19 mouse cellular contexts compared by ENCODE assay signal in the genomic region with DNA sequence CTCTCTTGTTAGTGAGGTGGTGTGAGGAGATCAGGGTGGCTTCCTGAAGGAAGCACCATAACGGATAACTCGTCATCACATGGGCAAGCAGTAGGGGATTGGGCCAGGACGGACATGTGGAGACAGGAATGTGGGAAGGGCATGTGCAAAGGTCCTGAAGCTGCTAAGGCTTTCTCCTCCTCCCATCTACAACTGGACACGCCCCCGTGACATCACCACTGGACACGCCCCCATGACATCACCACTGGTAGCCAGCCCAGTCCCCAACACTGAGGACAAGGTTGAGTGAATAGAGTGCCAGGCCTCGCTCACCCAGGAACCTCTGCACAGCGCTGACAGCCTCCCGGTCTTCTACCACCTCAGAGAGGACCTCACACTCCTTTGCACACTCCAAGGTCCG. TPM values are rescaled to one million over a fixed set of nuclear protein-coding genes. Genes with fewer than 3 reads are reported as not detected.
DNase-seq lines count a peak whose midpoint lies in the region; ATAC-seq and TF ChIP-seq lines count a peak whose summit lies in the region.
"Had no signal": no experiment of that assay in that cellular context is flagged by ENCODE, and none has a peak within 500 bp of the region (broad histone marks: within the 10 kb centered on the region; RNA-seq: fewer than 3 reads in every experiment).

No protein-coding gene starts in this region.

- H3K27me3 ChIP-seq in kidney, embryonic 15.5 days, result peaks cover 35% of the 10 kb centered on the region
- peaks cover 74% of the 10 kb centered on the region for H3K27me3 ChIP-seq in CH12.LX (replicated peaks)

- TF ChIP-seq RAD21 in CH12.LX (IDR thresholded peaks at IDR 0.05; ENCODE audit: low read depth, low read length), result no peak

- dilution Hi-C loops in CH12.LX (cut with MboI; ENCODE audit: extremely low pct_ligation_motif_present, extremely low pct_unique_long_range_greater_than_20kb, low sequenced_read_pairs), result no loop called here

- peak; percentile 37 for ATAC-seq in kidney, embryonic 15.5 days (replicated peaks; ENCODE audit: low FRiP score)

- H3K27ac ChIP-seq in kidney, embryonic 15.5 days, result no peak overlapping the region
- H3K27ac ChIP-seq in CH12.LX (ENCODE audit: insufficient read depth, low read depth), result no peak overlapping the region
- H3K27ac ChIP-seq: hindbrain, embryonic 10.5 days had no signal

- H3K79me2 ChIP-seq in CH12.LX (replicated peaks; ENCODE audit: control insufficient read depth, extremely low read depth, insufficient read depth, poor library complexity, severe bottlenecking), result no peaks in the 10 kb centered on the region

- H3K4me1 ChIP-seq in kidney, embryonic 15.5 days, result peaks cover 13% of the 10 kb centered on the region
- peaks cover 13 to 51% of the 10 kb centered on the region in 2 experiments; a peak in 3 of 4 replicates for H3K4me1 ChIP-seq in CH12.LX (ENCODE audit: control insufficient read depth in 1 of 2, insufficient read depth in 2 of 2)

- no peaks in the 10 kb centered on the region for H3K9me3 ChIP-seq in kidney, embryonic 15.5 days (replicated peaks)
- H3K9me3 ChIP-seq in CH12.LX (replicated peaks; ENCODE audit: low read length), result peaks cover 5% of the 10 kb centered on the region
- H3K9me3 ChIP-seq: hindbrain, embryonic 10.5 days had no signal

- in situ Hi-C loops in CH12.LX (cut with MboI; ENCODE audit: low pct_ligation_motif_present, low pct_unique_long_range_greater_than_20kb, low sequenced_read_pairs), result no loop called here

- no peaks in the 10 kb centered on the region for H3K36me3 ChIP-seq in kidney, embryonic 15.5 days
- no peaks in the 10 kb centered on the region for H3K36me3 ChIP-seq in CH12.LX (replicated peaks in 1 of 2; ENCODE audit: control insufficient read depth in 1 of 2, insufficient read depth in 1 of 2, low read length in 1 of 2)
- H3K36me3 ChIP-seq: hindbrain, embryonic 10.5 days had no signal

- no peak for TF ChIP-seq CTCF in CH12.LX (conservative IDR thresholded peaks at IDR 0.05 in 1 of 2, IDR thresholded peaks at IDR 0.05 in 1 of 2; ENCODE audit: low read depth in 2 of 2, low read length in 2 of 2)

- TF ChIP-seq EP300 in CH12.LX (IDR thresholded peaks at IDR 0.05; ENCODE audit: low read length), result no peak

- no peak for TF ChIP-seq POLR2A in CH12.LX (IDR thresholded peaks at IDR 0.05; ENCODE audit: low read depth, low read length)

- no peak overlapping the region for H3K4me3 ChIP-seq in kidney, embryonic 15.5 days (replicated peaks)
- H3K4me3 ChIP-seq in CH12.LX (replicated peaks in 1 of 3; ENCODE audit: low read depth in 2 of 3, low read length in 2 of 3, poor library complexity in 1 of 3), result no peak overlapping the region
- H3K4me3 ChIP-seq: hindbrain, embryonic 10.5 days; myocyte had no signal

- H3K9ac ChIP-seq in kidney, embryonic 15.5 days, result no peak overlapping the region
- no peak overlapping the region for H3K9ac ChIP-seq in CH12.LX (ENCODE audit: insufficient read depth, low read depth)
- H3K9ac ChIP-seq: lung, embryonic 14.5 days had no signal

- peak; percentile 81 for DNase-seq in adrenal gland, postnatal 14 days
- DNase-seq in adrenal gland, postnatal 4 days (ENCODE audit: low spot score in 2 of 2), result no peak
- no peak for DNase-seq in kidney, adult 11 months
- DNase-seq in CH12.LX (ENCODE audit: extremely low read depth), result peak; percentile 24
- DNase-seq in induced T-regulatory cell, adult 2 months (ENCODE audit: low read depth), result peak; percentile 44
- no peak for DNase-seq in right cerebral cortex, adult 2 months (ENCODE audit: low spot score in 2 of 2)
- no peak for DNase-seq in heart, adult 9 months (ENCODE audit: low spot score in 2 of 2)
- DNase-seq: B cell, adult 2 months; heart, adult 18-20 months; layer of hippocampus, adult 9-11 months; lung, embryonic 14.5 days; spleen, adult 18-20 months had no signal

- WGBS in kidney, embryonic 15.5 days, result 78% methylated on average over 10 of the region's 10 CpGs

- no peak overlapping the region for H3K4me2 ChIP-seq in kidney, embryonic 15.5 days
- no peak overlapping the region for H3K4me2 ChIP-seq in CH12.LX (ENCODE audit: insufficient read depth, low read depth, poor library complexity, severe bottlenecking)
- H3K4me2 ChIP-seq: lung, embryonic 14.5 days had no signal

TF ChIP-seq in CH12.LX, 34 proteins besides CTCF, POLR2A, EP300 and RAD21:
- TF ChIP-seq IRF4 (IDR thresholded peaks at IDR 0.05; ENCODE audit: low read depth, low read length) (no peak), PAX5 (IDR thresholded peaks at IDR 0.05; ENCODE audit: low read length) (no peak), SMC3 (IDR thresholded peaks at IDR 0.05; ENCODE audit: low read depth, low read length) (no peak)

RNA-seq across cellular contexts. Expression of a gene that starts 13.5 kb away (rescaled TPM):
- total RNA-seq in adrenal gland, postnatal 14 days (2021), result 43.0 and 43.7 TPM in 2 replicates
- total RNA-seq in adrenal gland, postnatal 4 days (2021), result 10 to 100 TPM; 61.7 to 63.9 TPM
- polyA plus RNA-seq in kidney, embryonic 15.5 days (2015; fragmentation: Nextera tagmentation; extraction: Ambion mirVana), result 11.2 and 14.4 TPM in 2 replicates
- 1.8 and 4.0 TPM in 2 replicates for total RNA-seq in CH12.LX (2012; rRNA removed)
- total RNA-seq in CH12.LX (2014; rRNA removed), result not detected in 2 replicates
- polyA plus RNA-seq in CH12.LX (2012; ENCODE audit: insufficient read length, low read depth), result 0.37 TPM in 1 of 2 replicates, not detected in the other

RNA-seq across cellular contexts. Expression of a gene that starts 17.2 kb away (rescaled TPM):
- 3.5 and 28.1 TPM in 2 replicates for total RNA-seq in adrenal gland, postnatal 14 days (2021)
- total RNA-seq in adrenal gland, postnatal 4 days (2021), result 1 to 10 TPM in 1 of 2 experiments, not detected in 1; 1.8 TPM
- not detected in 2 replicates for polyA plus RNA-seq in kidney, embryonic 15.5 days (2015; fragmentation: Nextera tagmentation; extraction: Ambion mirVana)
- total RNA-seq in CH12.LX (2012; rRNA removed) (not detected in 2 replicates), CH12.LX (2014; rRNA removed) (not detected in 2 replicates)
- polyA plus RNA-seq in CH12.LX (2012; ENCODE audit: insufficient read length, low read depth), result 0.76 and 1.5 TPM in 2 replicates
- total RNA-seq: megakaryocyte, adult 5-6 weeks had no signal
- polyA plus RNA-seq: hindbrain, embryonic 10.5 days; kidney, embryonic 16.5 days; limb, embryonic 11.5 days; lung, embryonic 14.5 days; myocyte had no signal

RNA-seq across cellular contexts. Expression of a gene that starts 27.6 kb away (rescaled TPM):
- not detected in 2 replicates for total RNA-seq in adrenal gland, postnatal 14 days (2021)
- not detected for total RNA-seq in adrenal gland, postnatal 4 days (2021)
- not detected in 2 replicates for polyA plus RNA-seq in kidney, embryonic 15.5 days (2015; fragmentation: Nextera tagmentation; extraction: Ambion mirVana)
- total RNA-seq in CH12.LX (2012; rRNA removed) (not detected in 2 replicates), CH12.LX (2014; rRNA removed) (not detected in 2 replicates)
- polyA plus RNA-seq in CH12.LX (2012; ENCODE audit: insufficient read length, low read depth), result not detected in 2 replicates
- total RNA-seq: heart, adult 18-20 months; megakaryocyte, adult 5-6 weeks had no signal
- polyA plus RNA-seq: cortical plate, adult 2 months; kidney, embryonic 16.5 days; limb, embryonic 11.5 days; lung, embryonic 14.5 days; myocyte had no signal

RNA-seq across cellular contexts. Expression of a gene that starts 44.3 kb away (rescaled TPM):
- total RNA-seq in adrenal gland, postnatal 14 days (2021), result 63.6 and 70.5 TPM in 2 replicates
- total RNA-seq in adrenal gland, postnatal 4 days (2021), result 10 to 100 TPM; 70.5 to 77.5 TPM
- 50.8 and 60.0 TPM in 2 replicates for polyA plus RNA-seq in kidney, embryonic 15.5 days (2015; fragmentation: Nextera tagmentation; extraction: Ambion mirVana)
- 10.8 and 21.3 TPM in 2 replicates for total RNA-seq in CH12.LX (2012; rRNA removed)
- total RNA-seq in CH12.LX (2014; rRNA removed), result 7.1 and 9.0 TPM in 2 replicates
- polyA plus RNA-seq in CH12.LX (2012; ENCODE audit: insufficient read length, low read depth), result 24.3 and 28.8 TPM in 2 replicates

RNA-seq across cellular contexts. Expression of a gene that starts 51.8 kb away (rescaled TPM):
- 33.5 and 35.6 TPM in 2 replicates for total RNA-seq in adrenal gland, postnatal 14 days (2021)
- 10 to 100 TPM; 29.6 to 31.7 TPM for total RNA-seq in adrenal gland, postnatal 4 days (2021)
- 9.4 and 9.7 TPM in 2 replicates for polyA plus RNA-seq in kidney, embryonic 15.5 days (2015; fragmentation: Nextera tagmentation; extraction: Ambion mirVana)
- 3.3 and 5.8 TPM in 2 replicates for total RNA-seq in CH12.LX (2012; rRNA removed)
- 3.2 and 3.6 TPM in 2 replicates for total RNA-seq in CH12.LX (2014; rRNA removed)
- polyA plus RNA-seq in CH12.LX (2012; ENCODE audit: insufficient read length, low read depth), result 4.6 and 5.1 TPM in 2 replicates

Comparison
In these comparisons a context has a peak if more than half of its experiments do, and no peak if none do; other contexts are left out.
1. DNase-seq: peak in adrenal gland, postnatal 14 days (single experiment), CH12.LX (single experiment) and induced T-regulatory cell, adult 2 months (single experiment); none in adrenal gland, postnatal 4 days (0 of 2), kidney, adult 11 months (single experiment), right cerebral cortex, adult 2 months (0 of 2) and heart, adult 9 months (0 of 2).